Mouse (Mus musculus): ENCODE results near the gene Csnk2a2. TPM values are rescaled to one million over a fixed set of nuclear protein-coding genes. Genes with fewer than 3 reads are reported as not detected.

Gene Csnk2a2
- total and polyA plus RNA-seq, 2 experiments = 10.1 to 13.2 TPM

DNA sequence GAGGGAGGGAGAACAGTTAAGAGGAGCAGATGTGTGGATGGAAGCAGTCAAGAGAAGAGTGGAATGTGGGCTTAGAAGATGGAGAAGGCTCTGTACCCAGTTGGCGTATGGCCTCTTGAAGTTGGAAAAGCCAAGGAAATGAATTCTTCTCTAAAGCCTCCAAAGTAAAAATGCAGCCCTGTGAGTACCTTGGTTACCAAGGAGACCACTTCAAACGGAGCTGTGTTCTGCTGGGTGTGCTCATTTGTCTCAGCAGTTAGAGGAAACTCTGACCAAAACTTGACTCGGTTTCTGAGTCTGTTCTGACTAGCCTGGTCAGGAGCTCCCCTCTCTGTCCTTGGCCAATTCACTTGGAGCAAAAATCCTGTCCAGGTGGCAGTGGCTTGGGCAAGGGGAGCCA, 6.6 kb upstream of the Csnk2a2 start:
- no peaks in the 10 kb centered on the region for H3K4me1 ChIP-seq (ENCODE audit: control insufficient read depth, insufficient read depth, low read length)
- H3K4me3 ChIP-seq (ENCODE audit: insufficient read depth, low read depth, low read length) = no peak overlapping the region
- 61% methylated on average over 3 of the region's 3 CpGs for WGBS
- no peak for DNase-seq (ENCODE audit: extremely low read depth, low read depth, low spot score)
- H3K27ac ChIP-seq (replicated peaks; ENCODE audit: insufficient read depth, low read depth, low read length) = no peak overlapping the region
- H3K79me2 ChIP-seq (ENCODE audit: control insufficient read depth, insufficient read depth, low read length) = no peaks in the 10 kb centered on the region
- TF ChIP-seq CTCF (IDR thresholded peaks at IDR 0.05; ENCODE audit: low read depth, low read length) (no peak), POLR2A (IDR thresholded peaks at IDR 0.05; ENCODE audit: extremely low read depth, insufficient read depth, low read length) (no peak)
- no peak overlapping the region for H3K9ac ChIP-seq (ENCODE audit: low read depth, low read length)
- H3K36me3 ChIP-seq (ENCODE audit: control insufficient read depth, insufficient read depth, low read length) = no peaks in the 10 kb centered on the region
- no peaks in the 10 kb centered on the region for H3K27me3 ChIP-seq (ENCODE audit: control insufficient read depth, insufficient read depth, low read length)

DNA sequence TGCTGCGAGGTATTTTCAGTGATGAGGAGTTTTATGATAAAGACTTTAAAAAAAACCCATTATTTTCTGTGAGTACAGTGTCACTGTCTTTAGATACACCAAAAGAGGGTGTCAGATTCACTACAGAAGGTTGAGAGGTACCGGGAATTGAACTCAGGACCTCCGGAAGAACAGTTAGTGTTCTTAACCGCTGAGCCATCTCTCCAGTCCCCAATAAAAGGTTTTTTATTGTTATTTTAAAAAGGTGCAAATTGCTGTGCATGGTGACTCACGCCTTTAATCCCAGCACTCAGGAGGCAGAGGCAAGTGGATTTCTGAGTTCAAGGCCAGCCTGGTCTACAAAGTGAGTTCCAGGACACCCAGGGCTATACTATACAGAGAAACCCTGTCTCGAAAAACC, 5.6 kb upstream of the Csnk2a2 start:
- H3K27me3 ChIP-seq (ENCODE audit: control insufficient read depth, insufficient read depth, low read length) = no peaks in the 10 kb centered on the region

GRCm38 (mm10) chr8:95492057-95492456, 2.2 kb upstream of the Csnk2a2 start:
- WGBS = 71% methylated on average over 4 of the region's 4 CpGs
- no peak for TF ChIP-seq CTCF (IDR thresholded peaks at IDR 0.05; ENCODE audit: low read depth, low read length)
- H3K79me2 ChIP-seq (ENCODE audit: control insufficient read depth, insufficient read depth, low read length) = peaks cover 15% of the 10 kb centered on the region
- H3K4me3 ChIP-seq (ENCODE audit: insufficient read depth, low read depth, low read length) = no peak overlapping the region
- H3K9ac ChIP-seq (ENCODE audit: low read depth, low read length) = no peak overlapping the region
- DNase-seq (ENCODE audit: extremely low read depth, low read depth, low spot score) = no peak
- no peak overlapping the region for H3K27ac ChIP-seq (replicated peaks; ENCODE audit: insufficient read depth, low read depth, low read length)
- H3K36me3 ChIP-seq (ENCODE audit: control insufficient read depth, insufficient read depth, low read length) = no peaks in the 10 kb centered on the region
- peaks cover 7% of the 10 kb centered on the region for H3K4me1 ChIP-seq (ENCODE audit: control insufficient read depth, insufficient read depth, low read length)
- H3K27me3 ChIP-seq (ENCODE audit: control insufficient read depth, insufficient read depth, low read length) = no peaks in the 10 kb centered on the region

More for the DNA sequence above, 5.6 kb upstream of the Csnk2a2 start:
- no peak for DNase-seq (ENCODE audit: extremely low read depth, low read depth, low spot score)
- Histone ChIP-seq H3K9ac (ENCODE audit: low read depth, low read length) (no peak overlapping the region), H3K27ac (replicated peaks; ENCODE audit: insufficient read depth, low read depth, low read length) (no peak overlapping the region), H3K4me3 (ENCODE audit: insufficient read depth, low read depth, low read length) (no peak overlapping the region), H3K79me2 (ENCODE audit: control insufficient read depth, insufficient read depth, low read length) (no peaks in the 10 kb centered on the region), H3K4me1 (ENCODE audit: control insufficient read depth, insufficient read depth, low read length) (no peaks in the 10 kb centered on the region), H3K36me3 (ENCODE audit: control insufficient read depth, insufficient read depth, low read length) (no peaks in the 10 kb centered on the region)
- 84% methylated on average over 6 of the region's 6 CpGs for whole genome bisulfite sequencing
- no peak for TF ChIP-seq CTCF (IDR thresholded peaks at IDR 0.05; ENCODE audit: low read depth, low read length)
- no peak for TF ChIP-seq POLR2A (IDR thresholded peaks at IDR 0.05; ENCODE audit: extremely low read depth, insufficient read depth, low read length)

DNA sequence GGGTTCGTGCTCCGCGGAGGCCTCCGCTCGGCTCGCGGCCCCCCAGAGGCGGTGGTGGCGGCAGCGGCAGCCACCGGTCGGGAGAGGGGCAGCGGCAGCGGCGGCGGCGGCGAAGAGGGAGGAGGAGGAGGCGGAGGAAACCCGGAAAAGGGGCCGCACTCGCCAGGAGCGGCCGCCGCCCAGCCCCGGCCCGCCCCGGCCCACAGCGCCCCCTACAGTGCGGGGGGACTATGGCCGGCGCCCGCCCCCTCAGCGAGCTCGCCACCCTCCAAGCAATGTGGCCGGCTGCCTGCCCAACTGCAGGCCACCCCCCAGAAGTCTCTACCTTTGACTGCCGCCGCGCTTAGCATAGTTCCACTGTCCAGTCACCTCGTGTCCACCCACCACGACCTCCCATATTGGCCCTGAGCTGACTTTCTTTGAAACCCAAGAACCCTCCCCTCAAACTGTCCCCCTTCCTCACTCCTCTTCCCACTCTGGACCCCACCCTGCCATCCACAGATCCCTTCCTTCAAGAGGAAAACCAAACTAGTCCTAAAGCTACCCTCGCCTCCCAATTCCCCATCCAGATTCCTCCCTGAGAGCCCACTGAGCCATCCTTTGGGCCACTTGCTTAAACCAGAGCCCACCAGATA, 1.0 kb downstream of the Csnk2a2 start:
- DNase-seq (ENCODE audit: extremely low read depth, low read depth, low spot score) = peak; percentile 32
- Histone ChIP-seq H3K36me3 (ENCODE audit: control insufficient read depth, insufficient read depth, low read length) (peaks cover 17% of the 10 kb centered on the region), H3K9ac (ENCODE audit: low read depth, low read length) (peak overlapping the region; percentile 99), H3K27me3 (ENCODE audit: control insufficient read depth, insufficient read depth, low read length) (no peaks in the 10 kb centered on the region), H3K79me2 (ENCODE audit: control insufficient read depth, insufficient read depth, low read length) (peaks cover 19% of the 10 kb centered on the region), H3K4me3 (ENCODE audit: insufficient read depth, low read depth, low read length) (peak overlapping the region; percentile 94), H3K27ac (replicated peaks; ENCODE audit: insufficient read depth, low read depth, low read length) (0 out of 2 replicates have a peak overlapping the region, but pooled peaks have one; percentile 43), H3K4me1 (ENCODE audit: control insufficient read depth, insufficient read depth, low read length) (peaks cover 7% of the 10 kb centered on the region)
- TF ChIP-seq CTCF (IDR thresholded peaks at IDR 0.05; ENCODE audit: low read depth, low read length) = peak; percentile 71
- no peak for TF ChIP-seq POLR2A (IDR thresholded peaks at IDR 0.05; ENCODE audit: extremely low read depth, insufficient read depth, low read length)
- WGBS = 3% methylated on average over 33 of the region's 42 CpGs

DNA sequence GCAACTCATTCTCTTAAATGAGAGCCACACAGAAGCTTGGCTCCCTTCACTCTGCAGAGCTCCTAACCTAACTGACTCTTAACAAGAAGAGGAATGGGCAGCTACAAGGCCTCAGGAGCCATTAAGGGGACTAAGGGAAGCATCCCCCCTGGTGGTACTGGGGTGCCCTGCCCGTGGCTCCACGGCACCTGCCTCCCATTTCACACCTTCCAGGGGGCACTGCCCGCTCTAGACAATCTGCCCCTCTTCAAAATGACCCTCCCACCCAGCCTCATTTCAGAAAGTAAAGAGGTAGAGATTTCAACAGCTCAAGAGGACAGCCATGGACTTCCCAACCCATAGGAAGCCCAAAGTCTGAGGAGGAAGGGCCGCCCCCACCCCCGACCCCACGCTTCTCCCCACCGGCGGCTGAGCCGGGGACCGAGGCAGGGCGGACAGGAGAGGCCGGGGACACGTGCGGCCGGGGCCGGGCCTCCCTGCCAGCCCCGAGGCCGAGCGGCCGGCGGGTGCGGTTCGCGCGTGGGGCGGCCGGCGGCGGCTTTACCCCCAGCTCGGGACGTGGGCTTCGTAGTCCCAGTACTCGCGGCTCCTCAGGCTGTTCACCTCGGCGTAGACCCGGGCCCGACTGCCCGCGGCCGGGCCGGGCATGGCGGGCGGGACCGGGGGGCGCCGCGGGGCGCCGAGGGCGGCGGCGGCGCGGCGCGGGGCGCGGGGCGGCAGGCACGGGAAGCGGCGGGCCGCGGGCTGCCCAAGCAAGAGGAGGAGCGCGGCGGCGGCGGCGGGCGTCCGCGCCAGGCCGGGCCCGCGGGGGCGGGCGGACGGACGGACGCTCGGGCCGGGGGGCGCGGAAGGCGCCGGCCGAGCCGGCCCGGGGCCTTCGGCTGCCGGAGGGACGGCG, 1.8 kb downstream of the Csnk2a2 start:
- no peak for DNase-seq (ENCODE audit: extremely low read depth, low read depth, low spot score)
- WGBS = 10% methylated on average over 85 of the region's 95 CpGs
- Histone ChIP-seq H3K4me1 (ENCODE audit: control insufficient read depth, insufficient read depth, low read length) (peaks cover 7% of the 10 kb centered on the region), H3K79me2 (ENCODE audit: control insufficient read depth, insufficient read depth, low read length) (peaks cover 23% of the 10 kb centered on the region), H3K36me3 (ENCODE audit: control insufficient read depth, insufficient read depth, low read length) (peaks cover 24% of the 10 kb centered on the region), H3K27ac (replicated peaks; ENCODE audit: insufficient read depth, low read depth, low read length) (0 out of 2 replicates have a peak overlapping the region, but pooled peaks have one; percentile 43), H3K9ac (ENCODE audit: low read depth, low read length) (peak overlapping the region; percentile 99), H3K27me3 (ENCODE audit: control insufficient read depth, insufficient read depth, low read length) (no peaks in the 10 kb centered on the region), H3K4me3 (ENCODE audit: insufficient read depth, low read depth, low read length) (peak overlapping the region; percentile 94)
- TF ChIP-seq POLR2A (IDR thresholded peaks at IDR 0.05; ENCODE audit: extremely low read depth, insufficient read depth, low read length) = no peak

DNA sequence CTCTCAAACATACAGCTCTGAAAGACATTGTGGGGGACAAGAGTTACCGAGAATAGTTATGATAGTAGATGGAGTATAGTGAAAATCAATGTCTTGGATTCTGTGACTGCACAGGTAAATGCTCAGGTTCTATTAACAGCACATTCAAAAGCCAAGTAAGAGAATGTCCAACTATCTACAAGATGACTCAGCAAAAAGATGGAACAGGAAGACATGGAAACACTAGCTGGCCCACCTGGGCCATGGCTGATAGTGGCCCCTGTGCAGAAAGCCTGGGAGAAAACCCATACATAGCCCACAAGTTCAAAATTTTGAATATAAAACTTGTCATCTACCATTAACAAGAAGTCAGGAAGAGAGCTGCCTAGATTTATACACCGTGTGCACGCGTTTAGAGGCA, 19.8 kb downstream of the Csnk2a2 start:
- WGBS = 98% methylated on average over 4 of the region's 4 CpGs
- Histone ChIP-seq H3K36me3 (ENCODE audit: control insufficient read depth, insufficient read depth, low read length) (peaks cover 51% of the 10 kb centered on the region), H3K27me3 (ENCODE audit: control insufficient read depth, insufficient read depth, low read length) (no peaks in the 10 kb centered on the region)

More for the DNA sequence above, 19.8 kb downstream of the Csnk2a2 start:
- H3K9ac ChIP-seq (ENCODE audit: low read depth, low read length) = no peak overlapping the region
- H3K4me1 ChIP-seq (ENCODE audit: control insufficient read depth, insufficient read depth, low read length) = no peaks in the 10 kb centered on the region
- DNase-seq (ENCODE audit: extremely low read depth, low read depth, low spot score) = no peak
- TF ChIP-seq CTCF (IDR thresholded peaks at IDR 0.05; ENCODE audit: low read depth, low read length) (no peak), POLR2A (IDR thresholded peaks at IDR 0.05; ENCODE audit: extremely low read depth, insufficient read depth, low read length) (no peak)
- H3K27ac ChIP-seq (replicated peaks; ENCODE audit: insufficient read depth, low read depth, low read length) = no peak overlapping the region
- H3K79me2 ChIP-seq (ENCODE audit: control insufficient read depth, insufficient read depth, low read length) = no peaks in the 10 kb centered on the region
- no peak overlapping the region for H3K4me3 ChIP-seq (ENCODE audit: insufficient read depth, low read depth, low read length)

Data from liver, adult 2 months (tissue).